Mouse (Mus musculus) stomach, postnatal 0 days (tissue): ENCODE results near the gene Myl10. TPM values are rescaled to one million over a fixed set of nuclear protein-coding genes. Genes with fewer than 3 reads are reported as not detected.

ENCODE experiments used
- ATAC-seq: fragments of 200-750 bp; cut with Nextera tagmentation; 2 replicates; pipeline ENCODE4 v1.8.0; 2017; ENCODE audit not compliant: low FRiP score, low TSS enrichment
- DNase-seq: peaks from one replicate; pipeline ENCODE4 v3.0.0-alpha.2; 2016; ENCODE audit warnings: low spot score
- H3K27ac ChIP-seq: fragments of 300-500 bp; sonication (generic); replicated peaks from 2 replicates; pipeline ENCODE4 v1.5.1; 2014; ENCODE audit warnings: mild to moderate bottlenecking, control low read depth
- H3K27me3 ChIP-seq: fragments of 300-500 bp; sonication (generic); 2 replicates; pipeline ENCODE4 v1.6.1; 2014; ENCODE audit warnings: low read length; ENCODE audit not compliant: control insufficient read depth, insufficient read depth
- H3K36me3 ChIP-seq: fragments of 300-500 bp; sonication (generic); 2 replicates; pipeline ENCODE4 v1.6.1; 2014; ENCODE audit warnings: low read length, mixed read lengths; ENCODE audit not compliant: control insufficient read depth, insufficient read depth
- H3K4me1 ChIP-seq: fragments of 300-500 bp; sonication (generic); replicated peaks from 2 replicates; pipeline ENCODE4 v1.6.1; 2014; ENCODE audit warnings: antibody characterized with exemption; ENCODE audit not compliant: control insufficient read depth, insufficient read depth
- H3K4me2 ChIP-seq: fragments of 300-500 bp; sonication (generic); replicated peaks from 2 replicates; pipeline ENCODE4 v1.6.1; 2014; ENCODE audit warnings: low read depth, mild to moderate bottlenecking, control low read depth, moderate library complexity
- H3K4me3 ChIP-seq: fragments of 300-500 bp; sonication (generic); 2 replicates; pipeline ENCODE4 v1.5.1; 2014; ENCODE audit warnings: low read depth, low read length, control low read depth
- H3K9ac ChIP-seq: fragments of 300-500 bp; sonication (generic); 2 replicates; pipeline ENCODE4 v1.6.1; 2014; ENCODE audit warnings: mild to moderate bottlenecking, low read length, control low read depth, mixed read lengths
- H3K9me3 ChIP-seq: fragments of 300-500 bp; sonication (generic); 2 replicates; pipeline ENCODE4 v1.6.1; 2016; ENCODE audit warnings: low read length; ENCODE audit not compliant: control insufficient read depth
- CTCF ChIP-seq: IDR thresholded peaks from 2 replicates; pipeline ENCODE4 v1.5.1; 2016; ENCODE audit warnings: antibody characterized with exemption, low read depth, mild to moderate bottlenecking, moderate library complexity
- EP300 ChIP-seq: optimal IDR thresholded peaks from 2 replicates; pipeline ENCODE3; 2016; ENCODE audit warnings: antibody characterized with exemption
- WGBS: fragments of 180-500 bp; shearing (Covaris S2); extraction: QIAGEN DNeasy Blood & Tissue Kit; methylation state at CpG from one replicate; pipeline ENCODE4 v1.1.7; 2014; 5-methylcytosine and 5-hydroxymethylcytosine counted together
- polyA plus RNA-seq: library from polyadenylated mRNA; unstranded; fragments of >200 nt; fragmentation: Nextera tagmentation; extraction: Ambion mirVana; gene quantifications from 2 replicates; pipeline ENCODE4 v1.2.1, GENCODE M21; 2015

Gene Myl10
- polyA plus RNA-seq, 1 experiment from 2014 or later = not detected

GRCm38 (mm10) chr5:136708116-136708515 is 15.2 kb downstream of the Myl10 start:
- ATAC-seq (no peak), DNase-seq (no peak)
- 73% methylated on average over 12 of the region's 12 CpGs for WGBS
- Histone ChIP-seq H3K4me3 (no peak overlapping the region), H3K4me2 (no peak overlapping the region), H3K27ac (no peak overlapping the region), H3K9ac (no peak overlapping the region), H3K9me3 (no peaks in the 10 kb centered on the region), H3K4me1 (no peaks in the 10 kb centered on the region), H3K27me3 (no peaks in the 10 kb centered on the region), H3K36me3 (no peaks in the 10 kb centered on the region)
- TF ChIP-seq EP300 (no peak), CTCF (no peak)

GRCm38 (mm10) chr5:136710742-136711141 is 17.8 kb downstream of the Myl10 start:
- H3K4me2 ChIP-seq = no peak overlapping the region
- no peaks in the 10 kb centered on the region for H3K36me3 ChIP-seq
- DNase-seq (peak; percentile 81), ATAC-seq (peak; percentile 38)
- H3K4me3 ChIP-seq = no peak overlapping the region
- TF ChIP-seq EP300 = no peak
- no peak for TF ChIP-seq CTCF
- H3K27me3 ChIP-seq = no peaks in the 10 kb centered on the region
- 34% methylated on average over 4 of the region's 4 CpGs for WGBS
- H3K9me3 ChIP-seq = no peaks in the 10 kb centered on the region
- no peaks in the 10 kb centered on the region for H3K4me1 ChIP-seq
- no peak overlapping the region for H3K27ac ChIP-seq
- H3K9ac ChIP-seq = no peak overlapping the region

- Histone ChIP-seq H3K27ac (no peak overlapping the region), H3K4me3 (no peak overlapping the region), H3K9me3 (no peaks in the 10 kb centered on the region), H3K4me1 (no peaks in the 10 kb centered on the region), H3K9ac (no peak overlapping the region), H3K27me3 (no peaks in the 10 kb centered on the region), H3K36me3 (no peaks in the 10 kb centered on the region), H3K4me2 (peak overlapping the region; percentile 23; the same call in 1 of the 2 replicates)
- no peak for DNase-seq
- no peak; the same call in 1 of the 2 replicates for ATAC-seq
- TF ChIP-seq EP300 (no peak), CTCF (peak; percentile 27; the same call in 1 of the 2 replicates)
- 26% methylated on average over 32 of the region's 32 CpGs for WGBS
These were observed 21.4 kb downstream of the Myl10 start for GRCm38 (mm10) chr5:136714232-136714875.

DNA sequence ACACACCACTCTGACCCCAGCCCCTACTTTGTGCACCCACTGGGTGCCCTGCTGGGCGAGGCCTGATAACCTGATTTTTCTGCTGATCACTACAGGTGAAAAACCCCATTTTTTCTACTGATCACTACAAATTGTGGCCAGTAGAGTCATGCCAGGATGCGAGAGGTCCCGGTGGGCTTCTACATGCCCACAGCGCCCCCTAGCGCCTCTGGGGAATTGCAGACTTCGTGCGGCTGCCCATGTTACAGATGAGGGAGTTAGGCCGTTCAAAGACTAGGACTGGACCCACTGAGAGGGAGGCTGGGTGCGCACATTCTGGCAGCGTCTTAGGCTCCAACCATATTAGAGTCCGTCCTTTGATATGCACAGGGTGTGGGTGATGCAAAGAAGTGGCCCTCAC is 21.9 kb downstream of the Myl10 start:
- Histone ChIP-seq H3K9ac (no peak overlapping the region), H3K27ac (no peak overlapping the region), H3K36me3 (no peaks in the 10 kb centered on the region), H3K27me3 (no peaks in the 10 kb centered on the region), H3K4me1 (no peaks in the 10 kb centered on the region), H3K4me2 (peak overlapping the region; percentile 23; the same call in 1 of the 2 replicates), H3K4me3 (no peak overlapping the region), H3K9me3 (no peaks in the 10 kb centered on the region)
- no peak for TF ChIP-seq EP300
- TF ChIP-seq CTCF = peak; percentile 71
- DNase-seq = peak; percentile 61
- no peak for ATAC-seq
- WGBS = 31% methylated on average over 11 of the region's 11 CpGs

- Histone ChIP-seq H3K9ac (no peak overlapping the region), H3K4me3 (no peak overlapping the region), H3K27me3 (no peaks in the 10 kb centered on the region), H3K4me1 (no peaks in the 10 kb centered on the region), H3K9me3 (no peaks in the 10 kb centered on the region), H3K27ac (no peak overlapping the region), H3K4me2 (no peak overlapping the region), H3K36me3 (no peaks in the 10 kb centered on the region)
- TF ChIP-seq CTCF = no peak
- no peak for TF ChIP-seq EP300
- peak; percentile 11 for DNase-seq
- ATAC-seq = peak; percentile 24; the same call in 1 of the 2 replicates
- 40% methylated on average over 10 of the region's 10 CpGs for WGBS
These were observed 24.0 kb downstream of the Myl10 start for GRCm38 (mm10) chr5:136716696-136717572.

- Histone ChIP-seq H3K9ac (no peak overlapping the region), H3K27ac (no peak overlapping the region), H3K4me3 (no peak overlapping the region), H3K4me2 (no peak overlapping the region), H3K9me3 (no peaks in the 10 kb centered on the region), H3K4me1 (no peaks in the 10 kb centered on the region), H3K27me3 (no peaks in the 10 kb centered on the region), H3K36me3 (no peaks in the 10 kb centered on the region)
- ATAC-seq (no peak), DNase-seq (no peak)
- WGBS = 71% methylated on average over 2 of the region's 2 CpGs
- no peak for TF ChIP-seq CTCF
- no peak for TF ChIP-seq EP300
These were observed 24.6 kb downstream of the Myl10 start for GRCm38 (mm10) chr5:136717573-136717854.
